Mouse (Mus musculus) neural tube, embryonic 11.5 days (tissue): ENCODE results near the gene Smco4. TPM values are rescaled to one million over a fixed set of nuclear protein-coding genes. Genes with fewer than 3 reads are reported as not detected.

Source experiments
- polyA plus RNA-seq: library from polyadenylated mRNA; unstranded; fragments of >200 nt; fragmentation: Nextera tagmentation; extraction: Ambion mirVana; gene quantifications from 2 replicates; pipeline ENCODE4 v1.2.1, GENCODE M21; 2014

The Smco4 gene
- polyA plus RNA-seq, 1 experiment from 2014 or later, result 3.7 TPM

Other genes with a start within 250 kb of the Smco4 start
- 47.9 and 52.4 TPM in 2 replicates for gene Med17, start 213.5 kb upstream of the Smco4 start, polyA plus RNA-seq
- gene Taf1d, start 187.2 kb upstream of the Smco4 start, polyA plus RNA-seq, result 59.7 and 61.1 TPM in 2 replicates
- gene 4931406C07Rik, start 187.0 kb upstream of the Smco4 start, polyA plus RNA-seq, result 6.3 and 7.3 TPM in 2 replicates
- gene Cep295, start 135.6 kb upstream of the Smco4 start, polyA plus RNA-seq, result 18.1 and 21.0 TPM in 2 replicates
- 0.08 and 0.85 TPM in 2 replicates for gene Deup1, start 134.5 kb downstream of the Smco4 start, polyA plus RNA-seq
- gene Slc36a4, start 216.3 kb downstream of the Smco4 start, polyA plus RNA-seq, result 21.7 and 23.6 TPM in 2 replicates